Mouse (Mus musculus) lung, embryonic 15.5 days (tissue): ENCODE results near the gene Lbx1. TPM values are rescaled to one million over a fixed set of nuclear protein-coding genes. Genes with fewer than 3 reads are reported as not detected.

Experiments
- ATAC-seq: fragments of 200-750 bp; cut with Nextera tagmentation; 2 replicates; pipeline ENCODE4 v1.8.0; 2017; ENCODE audit warnings: moderate number of reproducible peaks, borderline replicate concordance; ENCODE audit not compliant: low FRiP score, low TSS enrichment; ENCODE audit errors: extremely low read depth
- H3K27ac ChIP-seq: fragments of 300-500 bp; sonication (generic); 2 replicates; pipeline ENCODE4 v1.5.1; 2015; ENCODE audit warnings: moderate library complexity, mild to moderate bottlenecking, inconsistent platforms
- H3K27me3 ChIP-seq: fragments of 300-500 bp; sonication (generic); 2 replicates; pipeline ENCODE4 v1.6.1; 2015; ENCODE audit warnings: inconsistent platforms
- H3K36me3 ChIP-seq: fragments of 300-500 bp; sonication (generic); 2 replicates; pipeline ENCODE4 v1.6.1; 2015; ENCODE audit warnings: inconsistent platforms
- H3K4me1 ChIP-seq: fragments of 300-500 bp; sonication (generic); 2 replicates; pipeline ENCODE4 v1.6.1; 2015; ENCODE audit warnings: inconsistent platforms
- H3K4me2 ChIP-seq: fragments of 300-500 bp; sonication (generic); 2 replicates; pipeline ENCODE4 v1.6.1; 2015; ENCODE audit warnings: inconsistent platforms, mild to moderate bottlenecking, moderate library complexity
- H3K4me3 ChIP-seq: fragments of 300-500 bp; sonication (generic); 2 replicates; pipeline ENCODE4 v1.5.1; 2015; ENCODE audit warnings: mild to moderate bottlenecking, inconsistent platforms
- H3K9ac ChIP-seq: fragments of 300-500 bp; sonication (generic); 2 replicates; pipeline ENCODE4 v1.6.1; 2015; ENCODE audit warnings: inconsistent platforms
- H3K9me3 ChIP-seq: fragments of 300-500 bp; sonication (generic); 2 replicates; pipeline ENCODE4 v1.6.1; 2016; ENCODE audit warnings: inconsistent platforms
- WGBS: fragments of 180-500 bp; shearing (Covaris S2); methylation state at CpG from one replicate; pipeline ENCODE4 v1.1.7; 2015; 5-methylcytosine and 5-hydroxymethylcytosine counted together
- polyA plus RNA-seq: library from polyadenylated mRNA; unstranded; fragments of >200 nt; fragmentation: Nextera tagmentation; extraction: Ambion mirVana; gene quantifications from 2 replicates; pipeline ENCODE4 v1.2.1, GENCODE M21; 2015

The Lbx1 gene
- polyA plus RNA-seq, 1 experiment from 2014 or later: not detected

- H3K4me3 ChIP-seq: peak overlapping the region; percentile 27
- 19% methylated on average over 19 of the region's 19 CpGs for WGBS
- no peaks in the 10 kb centered on the region for H3K9me3 ChIP-seq
- peaks cover 6% of the 10 kb centered on the region for H3K4me1 ChIP-seq
- ATAC-seq: peak; percentile 76
- no peak overlapping the region for H3K9ac ChIP-seq
- peak overlapping the region; percentile 54 for H3K4me2 ChIP-seq
- H3K36me3 ChIP-seq: no peaks in the 10 kb centered on the region
- peak overlapping the region; percentile 83 for H3K27ac ChIP-seq
- 0 out of 2 replicates have a peak, but pooled peaks cover 3% of the 10 kb centered on the region for H3K27me3 ChIP-seq
These were observed 27.8 kb downstream of the Lbx1 start for GRCm38 (mm10) chr19:45207662-45208437.

- Histone ChIP-seq H3K27ac (peak overlapping the region; percentile 83), H3K9me3 (no peaks in the 10 kb centered on the region), H3K4me1 (peaks cover 6% of the 10 kb centered on the region), H3K4me3 (no peak overlapping the region), H3K4me2 (no peak overlapping the region), H3K9ac (no peak overlapping the region), H3K36me3 (no peaks in the 10 kb centered on the region), H3K27me3 (0 out of 2 replicates have a peak, but pooled peaks cover 3% of the 10 kb centered on the region)
- WGBS: 94% methylated on average over 15 of the region's 15 CpGs
- ATAC-seq: no peak
These were observed 28.5 kb downstream of the Lbx1 start for GRCm38 (mm10) chr19:45207153-45207552.

- Histone ChIP-seq H3K27ac (no peak overlapping the region), H3K9ac (no peak overlapping the region), H3K4me1 (peaks cover 6% of the 10 kb centered on the region), H3K27me3 (0 out of 2 replicates have a peak, but pooled peaks cover 3% of the 10 kb centered on the region), H3K4me3 (no peak overlapping the region), H3K36me3 (no peaks in the 10 kb centered on the region), H3K4me2 (no peak overlapping the region), H3K9me3 (no peaks in the 10 kb centered on the region)
- WGBS: 78% methylated on average over 3 of the region's 3 CpGs
- ATAC-seq: no peak
These were observed 30.1 kb downstream of the Lbx1 start for GRCm38 (mm10) chr19:45205311-45206105.

GRCm38 (mm10) chr19:45196967-45197366 lies 38.6 kb downstream of the Lbx1 start:
- no peaks in the 10 kb centered on the region for H3K4me1 ChIP-seq
- no peak overlapping the region for H3K27ac ChIP-seq
- no peak overlapping the region for H3K4me3 ChIP-seq
- WGBS: 88% methylated on average over 8 of the region's 8 CpGs
- H3K36me3 ChIP-seq: no peaks in the 10 kb centered on the region
- no peak overlapping the region for H3K4me2 ChIP-seq
- no peaks in the 10 kb centered on the region for H3K9me3 ChIP-seq
- no peaks in the 10 kb centered on the region for H3K27me3 ChIP-seq
- ATAC-seq: no peak
- no peak overlapping the region for H3K9ac ChIP-seq

- WGBS: 34% methylated on average over 4 of the region's 4 CpGs
- H3K4me1 ChIP-seq: no peaks in the 10 kb centered on the region
These were observed 41.0 kb downstream of the Lbx1 start for GRCm38 (mm10) chr19:45194651-45195050.

More at GRCm38 (mm10) chr19:45194651-45195050, 41.0 kb downstream of the Lbx1 start:
- H3K9ac ChIP-seq: no peak overlapping the region
- H3K27ac ChIP-seq: no peak overlapping the region
- H3K4me3 ChIP-seq: no peak overlapping the region
- H3K9me3 ChIP-seq: no peaks in the 10 kb centered on the region
- H3K27me3 ChIP-seq: no peaks in the 10 kb centered on the region
- no peak overlapping the region for H3K4me2 ChIP-seq
- no peak for ATAC-seq
- no peaks in the 10 kb centered on the region for H3K36me3 ChIP-seq

Other genes with a start within 250 kb of the Lbx1 start
- 1.3 and 1.7 TPM in 2 replicates for gene Sema4g, start 246.7 kb downstream of the Lbx1 start, polyA plus RNA-seq
- 17.8 and 20.8 TPM in 2 replicates for gene Twnk, start 230.1 kb downstream of the Lbx1 start, polyA plus RNA-seq
- gene Mrpl43, start 229.4 kb downstream of the Lbx1 start, polyA plus RNA-seq: 70.1 and 70.8 TPM in 2 replicates
- gene Lzts2, start 221.4 kb downstream of the Lbx1 start, polyA plus RNA-seq: 75.9 and 81.8 TPM in 2 replicates
- gene Pdzd7, start 190.1 kb downstream of the Lbx1 start, polyA plus RNA-seq: 0.30 and 0.34 TPM in 2 replicates
- 20.5 and 21.7 TPM in 2 replicates for gene Sfxn3, start 188.3 kb downstream of the Lbx1 start, polyA plus RNA-seq
- gene Kazald1, start 160.6 kb downstream of the Lbx1 start, polyA plus RNA-seq: 4.9 and 6.4 TPM in 2 replicates
- gene Tlx1, start 85.1 kb downstream of the Lbx1 start, polyA plus RNA-seq: not detected in 2 replicates
- 36.1 and 37.4 TPM in 2 replicates for gene Btrc, start 127.9 kb upstream of the Lbx1 start, polyA plus RNA-seq